Mouse (Mus musculus) naive thymus-derived CD4-positive, alpha-beta T cell, adult 2 months (primary cell): ENCODE results near the gene Prkci.

Source experiments
- DNase-seq: peaks from one replicate; pipeline ENCODE4 v3.0.0-alpha.2; 2011; ENCODE audit warnings: low read depth

The Prkci gene

DNA sequence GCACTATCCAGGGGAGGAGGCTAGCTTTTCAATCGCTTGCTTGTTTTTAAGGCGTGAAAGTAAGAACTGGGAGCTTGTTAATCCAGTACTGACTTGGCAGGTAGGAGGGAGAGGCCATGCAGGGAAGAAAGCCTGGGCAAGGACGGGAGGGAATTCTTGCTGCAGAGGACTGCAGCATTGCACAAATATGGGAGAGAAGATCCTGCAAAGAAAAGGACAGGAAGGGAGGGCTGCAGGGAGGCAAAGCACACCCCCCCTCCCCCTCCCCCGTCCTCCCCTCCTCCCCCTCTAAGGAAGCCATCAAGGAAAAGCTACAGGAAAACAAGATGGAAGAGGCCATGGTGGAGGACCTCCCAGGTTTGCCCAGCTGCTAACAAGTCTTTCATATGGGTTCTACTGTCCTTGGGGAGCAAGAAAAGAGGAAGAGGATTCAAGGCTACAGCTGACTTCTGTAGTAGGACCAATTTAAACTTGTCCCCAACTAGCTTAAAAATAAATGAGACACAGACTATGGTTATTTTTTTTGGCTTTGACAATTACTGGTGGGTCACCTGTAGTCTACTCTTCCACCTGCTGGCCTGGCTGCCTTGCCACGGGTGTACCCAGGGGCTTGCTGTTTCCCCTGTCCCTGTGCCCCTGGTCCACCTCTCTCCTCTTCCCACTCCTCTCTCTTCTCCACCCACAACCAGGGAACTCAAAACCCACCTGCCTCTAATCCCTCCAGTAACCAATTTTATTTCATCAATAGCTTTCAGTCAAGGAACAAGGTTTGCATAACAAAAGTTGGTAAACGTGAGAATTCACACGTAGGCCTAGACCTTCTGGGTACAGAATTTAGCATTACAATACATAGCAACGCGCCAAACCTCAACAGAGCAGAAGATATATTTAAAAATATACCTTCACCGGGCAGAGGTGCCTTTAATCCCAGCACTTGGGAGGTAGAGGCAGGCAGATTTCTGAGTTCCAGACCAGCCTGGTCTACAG is 93.5 kb downstream of the Prkci start:
- no peak for DNase-seq

DNA sequence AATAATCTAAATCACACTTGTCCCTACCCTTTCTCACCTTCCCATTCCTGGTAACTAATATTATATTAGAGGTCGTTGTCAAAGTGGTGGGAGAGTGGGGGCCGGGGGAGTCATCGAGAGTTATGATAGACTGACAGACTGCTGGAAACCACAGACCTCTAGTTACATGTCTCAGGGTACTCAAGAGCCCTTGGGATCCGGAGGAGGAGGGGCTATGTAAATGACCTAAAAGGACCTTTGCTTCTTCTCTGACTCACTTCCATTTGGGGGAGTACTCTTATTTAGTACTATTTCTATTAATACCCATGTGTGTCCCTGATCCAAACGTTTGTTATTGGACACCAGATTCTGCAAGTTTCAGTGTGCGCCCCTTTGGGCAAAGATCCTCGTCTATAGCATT is 94.4 kb downstream of the Prkci start:
- DNase-seq: no peak

DNA sequence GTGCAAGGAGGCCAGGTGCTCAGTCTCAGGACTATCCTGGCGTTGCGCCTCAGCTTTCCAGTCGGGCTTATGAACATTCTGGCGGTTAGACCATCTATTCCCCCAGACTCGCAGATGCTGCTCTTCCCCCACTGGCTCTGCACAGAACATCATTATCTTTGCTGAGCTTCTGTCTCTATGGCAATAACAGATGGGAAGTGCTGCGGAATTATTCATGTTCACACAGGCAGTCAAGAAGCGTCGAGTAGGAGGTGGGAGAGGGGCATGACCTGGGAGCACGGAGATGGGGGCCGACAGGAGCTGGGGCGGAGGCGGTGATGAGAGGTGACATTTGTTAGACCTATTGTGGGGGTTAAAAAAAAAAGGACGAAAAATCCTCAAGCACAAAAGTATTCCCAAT is 97.6 kb downstream of the Prkci start:
- DNase-seq: no peak

DNA sequence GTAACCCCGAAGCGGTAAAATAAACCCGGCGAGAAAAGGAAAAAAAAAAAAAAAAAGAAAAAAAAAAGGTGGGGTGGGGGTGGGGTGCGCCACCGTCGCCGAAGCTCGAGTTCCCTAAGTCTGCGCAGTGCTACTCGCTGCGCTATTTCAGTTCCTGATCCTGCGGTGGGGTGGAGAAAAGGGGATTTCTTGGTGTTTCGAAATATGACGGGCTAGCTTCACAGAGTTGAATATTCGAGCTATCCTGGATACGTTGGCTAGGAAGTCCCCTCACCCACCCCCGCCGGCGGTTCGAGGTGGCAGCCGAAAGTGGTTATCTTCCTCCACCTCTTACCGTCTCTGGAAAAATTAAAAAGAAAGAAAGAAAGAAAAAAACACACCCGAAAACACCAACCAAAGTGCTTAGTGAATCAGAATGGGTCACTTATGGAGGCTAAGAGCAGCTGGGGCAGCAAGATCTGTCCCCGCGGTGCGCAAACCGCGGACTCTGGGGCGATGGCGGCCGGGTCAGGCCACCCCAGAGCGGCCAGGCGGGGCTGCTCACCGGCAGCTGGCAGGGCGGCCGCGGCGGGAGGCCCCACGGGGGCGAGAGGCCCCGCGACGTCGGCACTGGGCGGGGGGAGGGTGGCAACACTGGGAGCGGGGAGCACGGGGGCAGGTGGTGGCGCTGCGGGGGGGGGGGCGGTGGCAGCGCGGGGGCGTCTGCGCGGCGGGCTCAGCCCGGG is 98.2 kb downstream of the Prkci start:
- peak; percentile 88 for DNase-seq

DNA sequence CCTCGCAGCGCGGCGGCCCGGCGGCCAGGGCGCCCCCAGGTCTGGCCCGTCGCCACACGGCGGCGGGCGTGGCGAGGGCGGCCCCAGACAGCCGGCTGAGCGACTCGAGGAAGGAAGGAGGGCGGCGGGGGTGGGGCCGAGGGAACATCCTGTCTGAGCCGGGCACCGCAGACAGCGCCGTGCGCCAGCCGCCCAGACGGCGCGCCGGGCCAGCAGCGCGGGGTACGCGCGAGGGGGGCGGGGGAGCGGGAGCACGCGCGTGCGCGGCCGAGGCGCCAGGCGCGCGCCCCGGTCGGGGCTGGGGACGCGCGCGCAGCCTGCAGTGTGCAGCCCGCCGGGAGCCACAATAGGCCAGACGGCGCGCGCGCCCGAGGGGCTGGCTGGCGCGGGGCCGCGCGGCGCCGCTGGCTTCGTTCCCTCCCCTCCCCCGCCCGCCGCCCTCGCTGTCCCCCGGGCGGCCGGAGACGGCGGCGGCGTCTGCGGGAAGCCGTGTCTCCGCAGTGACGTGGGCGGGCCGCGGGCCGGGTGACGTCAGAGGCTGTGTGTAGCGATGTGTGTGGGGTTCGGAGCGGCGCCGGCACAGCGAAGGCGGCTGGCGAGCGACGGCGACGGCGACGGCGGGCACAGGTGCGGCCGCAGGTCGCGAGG is 99.1 kb downstream of the Prkci start, which contains the start of gene Skil:
Gene Skil (plus strand): TSS at position 528 of the 648 bp plus-strand sequence.
- peak; percentile 96 for DNase-seq

DNA sequence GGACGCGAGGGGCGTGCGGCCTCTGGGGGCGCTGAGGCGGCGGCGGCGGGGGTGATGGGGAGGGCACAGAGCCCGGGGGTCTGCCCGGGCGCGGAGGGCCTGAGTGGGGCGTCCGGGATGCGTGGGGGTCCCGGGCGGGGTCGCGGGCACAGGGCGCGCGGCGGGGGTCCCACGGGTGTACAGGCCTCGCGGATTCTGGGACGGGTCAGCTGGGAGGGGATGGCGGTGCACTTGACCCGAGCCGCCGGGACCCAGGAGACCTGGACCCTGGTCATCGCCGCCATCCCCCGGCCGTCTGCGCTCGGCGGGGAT is 99.6 kb downstream of the Prkci start:
- DNase-seq: no peak

DNA sequence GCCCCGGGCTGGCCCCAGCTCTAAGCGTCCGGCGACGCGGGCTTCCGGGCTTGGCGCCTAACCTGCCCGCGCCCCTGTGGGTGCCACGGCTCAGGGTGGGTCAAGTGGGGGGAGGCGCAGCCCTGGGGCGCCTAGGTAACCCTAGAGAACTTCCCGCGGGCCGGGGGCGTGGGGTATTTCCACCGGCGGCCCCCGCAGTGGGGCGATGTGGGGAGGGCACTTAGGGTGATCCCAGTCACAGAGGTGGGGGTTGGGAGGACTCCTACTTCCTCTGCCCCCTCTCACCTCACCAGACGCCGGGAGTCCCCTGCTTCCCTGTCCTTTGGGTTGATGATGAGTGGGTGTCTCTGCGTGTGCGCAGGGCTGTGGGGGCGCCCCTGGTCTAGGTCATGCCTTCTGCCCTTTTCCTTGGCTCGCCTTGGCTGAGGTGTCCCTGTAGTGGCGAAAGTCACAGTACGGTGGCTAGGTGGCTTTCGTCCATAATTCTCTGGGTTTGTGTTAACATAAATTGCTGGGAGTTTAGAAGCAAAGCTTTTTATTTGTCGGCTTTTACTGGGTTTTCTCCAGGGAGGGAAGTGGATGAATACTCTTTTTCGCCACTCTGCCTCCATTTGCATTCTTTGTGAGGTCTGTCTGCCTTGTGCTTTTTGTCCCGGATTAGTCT is 100.1 kb downstream of the Prkci start:
- DNase-seq: peak; percentile 72

DNA sequence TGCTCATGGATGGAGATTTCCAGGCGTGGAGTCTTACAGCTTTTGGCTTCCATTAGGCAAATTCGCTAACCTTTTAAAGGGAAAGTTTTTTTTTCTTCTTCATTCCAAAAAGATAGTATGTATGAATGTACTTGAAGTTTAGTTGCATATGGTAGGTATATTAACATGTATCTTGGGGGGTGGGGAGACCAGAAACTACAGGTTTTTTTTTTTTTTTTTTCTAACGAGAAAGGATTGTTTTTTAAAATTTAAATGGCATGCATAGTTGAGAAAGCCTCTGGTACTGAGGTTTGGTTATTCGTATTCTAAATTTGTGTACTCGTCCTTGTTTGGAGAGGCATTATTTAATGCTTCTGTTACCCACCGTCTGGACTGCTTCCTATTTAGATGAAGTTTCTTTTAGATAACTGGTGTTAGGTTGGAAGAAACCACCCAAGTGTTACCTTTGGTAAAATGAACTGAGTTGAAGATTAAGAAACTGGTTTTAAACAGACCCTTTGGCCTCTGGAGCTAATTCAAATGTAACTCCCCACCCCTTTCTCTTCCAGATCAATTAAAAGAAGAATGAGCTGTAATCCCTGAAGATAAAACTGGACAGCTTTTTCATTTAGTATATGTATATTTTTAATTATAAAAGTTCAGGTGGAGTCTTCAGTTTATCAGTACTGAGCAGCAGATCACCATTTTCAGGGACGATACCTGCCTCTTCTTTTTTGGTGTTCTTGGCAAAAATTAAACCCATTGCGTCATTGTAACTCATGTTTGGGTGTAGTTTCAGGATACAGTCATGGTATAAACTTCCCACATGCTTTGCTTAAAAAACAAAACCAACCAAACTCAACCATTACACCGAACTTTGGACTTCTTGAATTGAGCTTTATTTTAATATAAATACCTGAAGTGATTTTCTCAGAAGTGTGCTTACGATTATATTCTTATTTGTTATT is 100.9 kb downstream of the Prkci start:
- no peak for DNase-seq

DNA sequence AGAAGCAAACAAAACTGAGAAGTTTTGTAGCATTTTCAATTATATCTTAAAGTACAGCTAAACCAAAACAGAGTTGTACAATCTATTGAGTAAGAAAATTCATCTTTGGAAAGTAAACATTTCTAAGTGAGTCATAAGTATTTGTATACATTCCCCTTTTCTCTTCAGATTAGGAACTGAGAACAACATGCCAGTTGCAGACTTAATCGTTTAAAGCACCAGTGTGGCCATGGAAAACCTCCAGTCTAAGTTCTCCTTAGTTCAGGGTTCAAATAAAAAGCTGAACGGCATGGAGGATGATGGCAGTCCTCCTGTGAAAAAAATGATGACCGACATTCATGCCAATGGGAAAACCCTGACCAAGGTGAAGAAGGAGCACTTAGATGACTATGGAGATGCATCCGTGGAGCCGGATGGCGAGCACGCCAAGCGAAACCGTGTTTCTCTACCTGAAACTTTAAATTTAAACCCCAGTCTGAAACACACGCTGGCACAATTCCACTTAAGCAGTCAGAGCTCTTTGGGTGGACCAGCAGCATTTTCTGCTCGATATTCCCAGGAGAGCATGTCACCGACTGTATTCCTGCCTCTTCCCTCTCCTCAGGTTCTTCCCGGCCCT is 101.7 kb downstream of the Prkci start:
- no peak for DNase-seq

DNA sequence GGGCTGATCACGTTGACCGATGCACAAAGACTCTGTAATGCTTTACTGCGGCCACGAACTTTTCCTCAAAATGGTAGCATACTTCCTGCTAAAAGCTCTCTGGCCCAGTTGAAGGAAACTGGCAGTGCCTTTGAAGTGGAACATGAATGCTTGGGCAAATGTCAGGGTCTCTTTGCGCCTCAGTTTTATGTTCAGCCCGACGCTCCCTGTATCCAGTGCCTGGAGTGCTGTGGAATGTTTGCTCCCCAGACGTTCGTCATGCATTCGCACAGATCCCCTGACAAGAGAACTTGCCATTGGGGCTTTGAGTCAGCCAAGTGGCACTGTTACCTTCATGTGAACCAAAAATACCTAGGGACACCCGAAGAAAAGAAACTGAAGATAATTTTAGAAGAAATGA is 102.4 kb downstream of the Prkci start:
- no peak for DNase-seq

DNA sequence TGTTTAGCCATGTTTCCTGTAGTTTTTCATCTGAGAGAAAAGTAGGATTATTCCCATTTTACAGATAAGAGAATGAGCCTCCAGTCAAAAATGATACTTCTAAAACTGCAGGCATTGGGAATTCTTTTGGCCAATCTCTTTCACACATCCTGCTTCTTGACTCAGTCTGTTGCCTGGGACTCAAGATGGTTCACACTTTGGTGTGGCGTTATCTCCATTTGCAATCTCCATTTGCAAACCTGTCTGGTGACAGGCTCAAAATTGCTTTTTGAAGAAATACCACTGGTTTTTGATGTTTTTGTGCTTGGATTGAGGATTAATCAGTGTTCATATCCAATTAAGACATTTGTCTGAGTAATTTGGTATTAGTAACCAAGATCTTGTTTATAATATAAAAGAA is 103.0 kb downstream of the Prkci start:
- peak; percentile 40 for DNase-seq

DNA sequence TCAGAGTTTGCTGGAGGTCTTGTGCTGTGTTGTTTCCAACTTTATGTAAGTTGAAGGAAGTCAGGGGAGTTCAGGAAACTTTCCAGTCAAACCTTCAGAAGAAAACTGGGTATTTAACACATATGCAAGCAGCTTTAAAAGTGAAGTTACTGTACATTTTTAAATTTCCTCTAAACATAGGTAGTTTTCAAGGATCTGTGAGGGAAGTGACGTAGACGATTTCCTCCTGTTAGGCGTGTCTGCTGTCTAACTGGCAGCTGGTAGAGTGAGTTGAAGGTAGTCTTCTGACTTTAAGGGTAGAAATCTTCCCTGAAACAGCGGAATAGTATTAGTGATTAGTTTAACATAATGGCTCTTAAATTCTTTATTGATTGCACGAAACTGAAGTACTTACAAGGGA is 104.5 kb downstream of the Prkci start:
- peak; percentile 46 for DNase-seq

DNA sequence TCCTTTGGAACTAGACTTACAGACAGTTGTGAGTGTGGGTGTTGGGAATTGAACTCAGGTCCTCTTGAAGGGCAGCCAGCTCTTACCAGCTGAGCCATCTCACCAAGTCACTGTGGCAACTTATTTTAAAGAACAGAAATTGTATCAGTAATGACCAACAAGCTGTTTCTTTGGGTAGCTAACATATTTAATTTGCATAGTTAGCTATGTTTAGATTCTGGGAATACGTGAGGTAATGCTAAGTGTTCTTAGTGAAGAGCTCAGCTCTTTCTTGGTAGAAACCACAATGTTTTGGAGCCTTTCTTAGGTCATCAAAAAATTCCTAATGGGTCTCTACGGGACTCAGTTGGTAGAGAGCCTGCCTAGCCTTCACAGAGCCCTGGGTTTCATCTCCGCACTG is 105.3 kb downstream of the Prkci start:
- DNase-seq: no peak
